Comparison of ENCODE assay signal across 8 mouse cellular contexts in genomic region chr5:134552110-134552972, GRCm38 (mm10). TPM values are rescaled to one million over a fixed set of nuclear protein-coding genes. Genes with fewer than 3 reads are reported as not detected.
DNase-seq lines count a peak whose midpoint lies in the region; ATAC-seq lines count a peak whose summit lies in the region.

TSS of gene Clip2 (minus strand) at chr5:134552434.

- no peaks in the 10 kb centered on the region for H3K9me3 ChIP-seq in hindbrain, embryonic 16.5 days (ENCODE audit: control insufficient read depth, low read length)

- H3K27me3 ChIP-seq in hindbrain, embryonic 16.5 days (replicated peaks; ENCODE audit: control insufficient read depth, insufficient read depth, low read length): no peaks in the 10 kb centered on the region

- H3K4me2 ChIP-seq in hindbrain, embryonic 16.5 days (ENCODE audit: low read length): peak within 1 kb of the TSS; percentile 63

- peaks cover 47% of the 10 kb centered on the region for H3K4me1 ChIP-seq in hindbrain, embryonic 16.5 days (ENCODE audit: control insufficient read depth, insufficient read depth, low read depth, low read length)

- H3K4me3 ChIP-seq in hindbrain, embryonic 16.5 days (ENCODE audit: low read length): peak within 1 kb of the TSS; percentile 95
- H3K4me3 ChIP-seq in macrophage (ENCODE audit: inconsistent target): peak within 1 kb of the TSS; percentile 59

- peaks cover 44% of the 10 kb centered on the region for H3K79me2 ChIP-seq in macrophage (ENCODE audit: inconsistent target)

- ATAC-seq in hindbrain, embryonic 16.5 days: peak; percentile 92

- H3K36me3 ChIP-seq in hindbrain, embryonic 16.5 days (ENCODE audit: control insufficient read depth, insufficient read depth, low read length): no peaks in the 10 kb centered on the region
- no peaks in the 10 kb centered on the region for H3K36me3 ChIP-seq in macrophage (ENCODE audit: inconsistent target)

- 1% methylated on average over 48 of the region's 61 CpGs for WGBS in hindbrain, embryonic 16.5 days
- 7% methylated on average over 50 of the region's 61 CpGs for WGBS in macrophage (ENCODE audit: missing documents)

- DNase-seq in R1 (ENCODE audit: low read depth, low spot score): peak; percentile 89
- DNase-seq in cerebellum, postnatal 4 days (ENCODE audit: low spot score in 2 of 2): peak; percentile 98 to 100
- peak; percentile 99 for DNase-seq in gastrocnemius, adult 18-20 months (ENCODE audit: low spot score)
- peak; percentile 99 for DNase-seq in left cerebral cortex, adult 18-20 months (ENCODE audit: low spot score in 2 of 2)
- peak; percentile 98 for DNase-seq in right cerebral cortex, adult 18-20 months
- DNase-seq in urinary bladder, postnatal 10 days (ENCODE audit: low spot score): peak; percentile 98

- H3K9ac ChIP-seq in hindbrain, embryonic 16.5 days (ENCODE audit: low read depth, low read length): peak within 1 kb of the TSS; percentile 98

- H3K27ac ChIP-seq in hindbrain, embryonic 16.5 days (ENCODE audit: low read depth, low read length): peak within 1 kb of the TSS; percentile 99
- peak within 1 kb of the TSS; percentile 32; the same call in 1 of the 2 replicates for H3K27ac ChIP-seq in macrophage

RNA-seq across cellular contexts. Expression of gene Clip2, which starts in this region (rescaled TPM):
- 1 to 10 TPM; 1.7 to 3.0 TPM for total RNA-seq in gastrocnemius, adult 18-20 months (2021)
- 14.4 and 15.8 TPM in 2 replicates for polyA plus RNA-seq in hindbrain, embryonic 16.5 days (2015; fragmentation: Nextera tagmentation; extraction: Ambion mirVana)
- total RNA-seq in left cerebral cortex, adult 18-20 months (2021): 100 to 1,000 TPM; 116 to 119 TPM
- 10 to 100 TPM; 11.8 to 85.0 (median 49.1) TPM for total RNA-seq in macrophage (2018; cell fraction: chromatin; rRNA removed)
- 10 to 100 TPM; 12.8 to 32.5 (median 20.5) TPM for total RNA-seq in macrophage (2018; cell fraction: cytosol; rRNA removed)
- total RNA-seq in macrophage (2018; cell fraction: nucleus; rRNA removed): 10 to 100 TPM; 18.9 to 60.9 (median 39.2) TPM
- 12.7 to 25.8 TPM (median 14.6 TPM) in 3 replicates for polyA plus RNA-seq in macrophage (2018)

Comparison
In these comparisons a context has a peak if more than half of its experiments do, and no peak if none do; other contexts are left out.
1. Peak in every context shown above with its lines: DNase-seq, ATAC-seq, H3K4me3 ChIP-seq and H3K27ac ChIP-seq.
2. RNA of gene Clip2 (total RNA-seq): 116 to 119 TPM in left cerebral cortex, adult 18-20 months; 1.7 to 3.0 TPM in gastrocnemius, adult 18-20 months; every median in the first group is over 10 times any median in the second.